Mouse (Mus musculus) lung, postnatal 0 days (tissue): Measurements from ENCODE around the gene Cnpy2.

ENCODE experiments used
- CTCF ChIP-seq: IDR thresholded peaks from 2 replicates; pipeline ENCODE4 v1.5.1; 2016; ENCODE audit warnings: antibody characterized with exemption, mild to moderate bottlenecking
- EP300 ChIP-seq: IDR thresholded peaks from 2 replicates; pipeline ENCODE4 v1.6.1; 2016; ENCODE audit warnings: antibody characterized with exemption, mild to moderate bottlenecking, control low read depth

DNA sequence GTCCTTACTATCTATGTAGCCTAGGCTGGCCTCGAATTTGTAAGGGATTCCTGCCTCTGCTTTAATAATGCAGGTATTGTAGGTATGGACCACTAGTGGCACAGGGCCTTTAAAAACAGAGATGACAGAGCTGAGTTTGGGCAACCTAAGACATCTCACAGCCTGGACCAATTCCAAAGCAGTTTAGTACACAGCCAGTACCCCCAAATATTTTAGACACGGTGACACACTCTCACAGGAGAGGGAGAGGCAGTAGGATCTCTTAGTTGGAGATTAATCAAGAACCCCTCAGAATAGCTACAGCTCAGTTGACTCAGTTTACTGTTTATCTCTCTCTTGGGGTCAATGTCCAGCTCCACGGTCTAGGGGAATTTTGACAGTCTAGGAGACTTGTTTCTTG is 19.9 kb upstream of the Cnpy2 start:
- TF ChIP-seq EP300 = no peak
- no peak for TF ChIP-seq CTCF
